Mouse (Mus musculus) lung, postnatal 0 days (tissue): ENCODE results near the gene Arel1. TPM values are rescaled to one million over a fixed set of nuclear protein-coding genes. Genes with fewer than 3 reads are reported as not detected.
A peak's percentile ranks its signal among the peaks of the same experiment; 100 is the strongest.

Experiments
- ATAC-seq: fragments of 200-750 bp; cut with Nextera tagmentation; 2 replicates; pipeline ENCODE4 v1.8.0; 2017; ENCODE audit warnings: moderate library complexity
- DNase-seq: peaks from one replicate; pipeline ENCODE4 v3.0.0-alpha.2; 2016; ENCODE audit warnings: low spot score
- H3K27ac ChIP-seq: fragments of 300-500 bp; sonication (generic); 2 replicates; pipeline ENCODE4 v1.5.1; 2014; ENCODE audit warnings: antibody characterized with exemption, mild to moderate bottlenecking, low read length, mixed read lengths
- H3K27me3 ChIP-seq: fragments of 300-500 bp; sonication (generic); replicated peaks from 2 replicates; pipeline ENCODE4 v1.6.1; 2014; ENCODE audit warnings: low read length, mixed read lengths; ENCODE audit not compliant: insufficient read depth
- H3K36me3 ChIP-seq: fragments of 300-500 bp; sonication (generic); 2 replicates; pipeline ENCODE4 v1.6.1; 2014; ENCODE audit warnings: low read length, mixed read lengths; ENCODE audit not compliant: insufficient read depth
- H3K4me1 ChIP-seq: fragments of 300-500 bp; sonication (generic); 2 replicates; pipeline ENCODE4 v1.6.1; 2014; ENCODE audit warnings: antibody characterized with exemption, low read depth, low read length, mixed read lengths; ENCODE audit not compliant: insufficient read depth
- H3K4me2 ChIP-seq: fragments of 300-500 bp; sonication (generic); replicated peaks from 2 replicates; pipeline ENCODE4 v1.6.1; 2014; ENCODE audit warnings: low read depth, mild to moderate bottlenecking, low read length, moderate library complexity, mixed read lengths
- H3K4me3 ChIP-seq: fragments of 300-500 bp; sonication (generic); 2 replicates; pipeline ENCODE4 v1.5.1; 2014; ENCODE audit warnings: low read depth, low read length
- H3K9ac ChIP-seq: fragments of 300-500 bp; sonication (generic); replicated peaks from 2 replicates; pipeline ENCODE4 v1.6.1; 2014; ENCODE audit warnings: low read depth, mild to moderate bottlenecking
- H3K9me3 ChIP-seq: fragments of 300-500 bp; sonication (generic); 2 replicates; pipeline ENCODE4 v1.6.1; 2016; ENCODE audit warnings: low read length, mixed read lengths
- CTCF ChIP-seq: IDR thresholded peaks from 2 replicates; pipeline ENCODE4 v1.5.1; 2016; ENCODE audit warnings: antibody characterized with exemption, mild to moderate bottlenecking
- EP300 ChIP-seq: IDR thresholded peaks from 2 replicates; pipeline ENCODE4 v1.6.1; 2016; ENCODE audit warnings: antibody characterized with exemption, mild to moderate bottlenecking, control low read depth
- WGBS: fragments of 180-500 bp; shearing (Covaris S2); extraction: QIAGEN DNeasy Blood & Tissue Kit; methylation state at CpG from one replicate; pipeline ENCODE4 v1.1.7; 2014; 5-methylcytosine and 5-hydroxymethylcytosine counted together
- polyA plus RNA-seq: library from polyadenylated mRNA; unstranded; fragments of >200 nt; fragmentation: Nextera tagmentation; extraction: Ambion mirVana; gene quantifications from 2 replicates; pipeline ENCODE4 v1.2.1, GENCODE M21; 2015

Arel1 gene
- polyA plus RNA-seq, 1 experiment from 2014 or later: 7.3 TPM

DNA sequence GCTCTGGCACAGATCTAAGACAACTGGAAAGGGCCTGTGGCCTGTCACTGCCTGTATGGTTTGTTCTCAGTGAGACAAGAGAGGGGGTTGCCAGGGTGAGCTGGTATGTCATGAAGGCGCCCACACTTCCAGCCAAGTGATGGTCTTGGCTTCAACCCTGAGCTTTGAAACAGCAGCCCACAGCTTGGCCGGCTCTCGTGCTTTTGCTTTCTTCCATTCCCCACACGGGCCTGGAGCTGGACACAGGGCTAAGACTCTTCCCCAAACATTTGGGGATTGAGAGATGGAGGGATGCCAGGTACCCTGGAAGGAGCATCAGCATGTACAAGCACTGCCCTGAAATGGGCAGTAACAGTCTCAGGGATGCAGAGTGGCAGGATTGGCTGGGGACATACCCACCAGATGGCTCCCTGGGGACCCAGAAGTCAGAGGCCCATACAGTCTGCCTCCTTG lies 58.0 kb downstream of the Arel1 start:
- ATAC-seq: peak; percentile 39
- H3K36me3 ChIP-seq: no peaks in the 10 kb centered on the region
- H3K9ac ChIP-seq: no peak overlapping the region
- peaks cover 8% of the 10 kb centered on the region; the same call in 1 of the 2 replicates for H3K4me1 ChIP-seq
- no peak overlapping the region for H3K4me2 ChIP-seq
- WGBS: 74% methylated on average over 4 of the region's 4 CpGs
- H3K27me3 ChIP-seq: no peaks in the 10 kb centered on the region
- no peak overlapping the region for H3K27ac ChIP-seq
- H3K9me3 ChIP-seq: no peaks in the 10 kb centered on the region
- H3K4me3 ChIP-seq: no peak overlapping the region
- no peak for TF ChIP-seq EP300
- peak; percentile 28 for DNase-seq

DNA sequence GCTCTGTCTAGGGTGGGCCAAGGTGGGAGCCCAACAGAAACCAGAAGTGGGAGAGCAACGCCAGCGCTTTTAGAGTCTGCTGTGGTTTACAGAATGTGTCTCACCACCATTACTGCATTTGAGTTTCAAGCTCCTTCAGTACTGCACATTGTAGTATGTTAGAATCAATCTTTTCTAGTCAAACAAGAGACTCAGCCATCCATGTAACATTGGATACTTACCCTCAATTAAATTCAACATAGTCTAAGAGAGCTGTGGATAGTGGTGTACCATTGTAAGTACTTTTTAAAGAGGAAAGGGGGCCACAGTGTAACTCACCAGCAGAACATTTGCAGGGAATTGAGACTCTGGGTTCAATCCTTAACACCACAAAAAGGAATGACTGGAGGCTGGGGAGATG lies 59.1 kb downstream of the Arel1 start:
- Histone ChIP-seq H3K4me1 (peaks cover 6% of the 10 kb centered on the region; the same call in 1 of the 2 replicates), H3K9me3 (no peaks in the 10 kb centered on the region), H3K27ac (no peak overlapping the region), H3K27me3 (no peaks in the 10 kb centered on the region), H3K36me3 (no peaks in the 10 kb centered on the region), H3K4me2 (no peak overlapping the region), H3K4me3 (no peak overlapping the region), H3K9ac (no peak overlapping the region)
- 83% methylated on average over 2 of the region's 2 CpGs for WGBS
- no peak for DNase-seq
- TF ChIP-seq CTCF (no peak), EP300 (no peak)
- no peak for ATAC-seq

DNA sequence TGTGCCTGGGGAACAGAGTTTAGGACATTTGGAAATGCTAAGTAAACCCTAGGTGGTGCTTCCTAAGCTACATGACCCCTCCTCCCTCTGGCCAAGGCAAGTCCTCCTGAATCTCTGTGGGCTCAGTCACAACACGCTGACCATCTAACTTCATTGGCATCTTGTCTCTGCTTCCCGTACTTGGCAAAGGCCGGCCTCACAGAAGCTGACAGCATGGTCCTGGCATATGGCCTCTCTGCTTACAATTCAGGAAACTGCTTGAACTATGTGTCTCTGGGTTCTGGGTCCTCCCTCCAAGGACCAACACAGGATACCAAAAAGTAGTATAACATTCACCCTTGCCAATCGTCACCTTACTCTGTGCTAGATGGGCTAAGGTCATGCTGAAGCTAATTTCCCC lies 60.6 kb downstream of the Arel1 start:
- Histone ChIP-seq H3K4me3 (no peak overlapping the region), H3K4me1 (peaks cover 1% of the 10 kb centered on the region; the same call in 1 of the 2 replicates), H3K27ac (no peak overlapping the region), H3K9me3 (no peaks in the 10 kb centered on the region), H3K4me2 (no peak overlapping the region), H3K27me3 (no peaks in the 10 kb centered on the region), H3K9ac (no peak overlapping the region), H3K36me3 (no peaks in the 10 kb centered on the region)
- ATAC-seq: no peak
- DNase-seq: no peak
- TF ChIP-seq EP300: no peak
- WGBS: 85% methylated on average over 4 of the region's 4 CpGs

DNA sequence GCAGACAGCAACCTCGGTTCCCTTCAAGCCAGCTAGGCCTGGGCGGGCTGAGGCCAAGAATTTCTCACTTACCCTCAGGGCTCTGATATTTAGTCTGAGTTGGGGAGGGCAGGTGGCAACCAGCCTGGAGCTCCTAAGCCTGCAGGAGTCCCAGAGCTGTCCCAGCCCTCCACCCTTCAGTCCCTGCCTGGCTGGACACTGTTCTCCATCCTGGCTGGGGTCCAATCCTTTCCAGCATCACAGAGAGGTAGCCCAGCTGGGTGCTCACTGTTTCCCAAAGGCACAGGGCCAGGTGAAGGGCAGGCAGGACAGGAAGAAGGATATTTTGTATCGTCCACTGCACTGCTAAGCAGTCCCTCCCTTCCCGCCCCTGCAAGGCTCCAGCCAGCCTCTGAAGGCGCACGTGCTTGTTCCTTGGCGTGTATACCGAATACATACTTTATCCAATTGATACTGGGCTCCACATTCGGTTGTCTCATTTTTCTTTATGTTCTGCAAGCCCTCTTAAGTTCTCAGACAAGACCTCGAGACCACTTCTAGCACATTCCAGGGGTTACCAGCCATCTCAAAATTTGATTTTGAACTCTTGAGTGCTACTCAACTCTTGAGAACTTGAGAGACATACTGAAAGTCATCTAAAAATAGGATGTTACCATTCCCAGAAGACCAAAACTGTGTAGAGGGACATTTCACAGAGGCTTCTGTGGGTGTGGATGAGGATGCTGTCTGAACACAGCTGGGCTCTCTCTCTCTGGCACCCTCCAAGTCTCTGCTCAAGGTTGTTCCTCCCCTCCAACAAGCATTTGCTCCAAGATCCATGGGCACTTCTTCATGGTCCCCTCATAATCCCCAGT lies 62.8 kb downstream of the Arel1 start:
- H3K4me1 ChIP-seq: no peaks in the 10 kb centered on the region; the same call in 1 of the 2 replicates
- H3K9me3 ChIP-seq: no peaks in the 10 kb centered on the region
- H3K4me2 ChIP-seq: no peak overlapping the region
- peak; percentile 69 for DNase-seq
- peak overlapping the region; percentile 71; the same call in 1 of the 2 replicates for H3K27ac ChIP-seq
- peak; percentile 19; the same call in 1 of the 2 replicates for TF ChIP-seq CTCF
- peak; percentile 84 for TF ChIP-seq EP300
- H3K9ac ChIP-seq: no peak overlapping the region
- ATAC-seq: peak; percentile 81
- no peaks in the 10 kb centered on the region for H3K36me3 ChIP-seq
- H3K4me3 ChIP-seq: no peak overlapping the region
- H3K27me3 ChIP-seq: no peaks in the 10 kb centered on the region
- WGBS: 29% methylated on average over 10 of the region's 10 CpGs

DNA sequence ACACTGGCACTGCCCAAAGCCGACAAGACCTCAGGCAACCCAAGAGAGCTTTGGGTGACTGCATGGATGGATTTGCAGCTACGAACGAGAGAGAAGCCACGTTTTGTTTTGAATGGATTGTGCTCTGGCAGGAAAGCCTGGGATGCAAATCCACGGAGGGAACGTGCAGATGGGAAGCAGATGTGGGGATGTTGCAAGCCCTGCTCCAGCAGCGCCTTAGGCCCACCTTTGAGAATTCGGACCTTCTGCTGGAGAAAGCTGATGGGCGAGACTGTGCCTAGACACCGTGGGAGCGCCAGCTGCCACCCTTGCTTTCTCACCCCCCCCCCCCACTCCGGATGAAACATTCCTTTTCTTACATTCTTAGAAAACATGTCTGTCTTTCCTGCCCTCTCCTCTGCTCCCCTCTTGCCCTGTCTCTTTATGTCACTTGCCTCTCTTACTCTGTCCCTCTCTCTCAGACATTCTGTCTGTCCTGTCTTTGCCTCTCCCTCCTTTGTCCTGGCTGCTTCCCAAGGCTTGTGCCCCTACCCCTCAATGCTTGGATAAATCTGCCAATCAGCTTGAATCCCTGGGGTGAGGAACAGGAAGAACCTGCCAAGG lies 63.6 kb downstream of the Arel1 start:
- TF ChIP-seq EP300: no peak
- no peak for TF ChIP-seq CTCF
- no peaks in the 10 kb centered on the region; the same call in 1 of the 2 replicates for H3K4me1 ChIP-seq
- no peak overlapping the region for H3K4me2 ChIP-seq
- no peaks in the 10 kb centered on the region for H3K9me3 ChIP-seq
- peak; percentile 28; the same call in 1 of the 2 replicates for ATAC-seq
- H3K27me3 ChIP-seq: no peaks in the 10 kb centered on the region
- 62% methylated on average over 12 of the region's 12 CpGs for WGBS
- no peaks in the 10 kb centered on the region for H3K36me3 ChIP-seq
- peak overlapping the region; percentile 71; the same call in 1 of the 2 replicates for H3K27ac ChIP-seq
- no peak for DNase-seq
- no peak overlapping the region for H3K4me3 ChIP-seq
- no peak overlapping the region for H3K9ac ChIP-seq

DNA sequence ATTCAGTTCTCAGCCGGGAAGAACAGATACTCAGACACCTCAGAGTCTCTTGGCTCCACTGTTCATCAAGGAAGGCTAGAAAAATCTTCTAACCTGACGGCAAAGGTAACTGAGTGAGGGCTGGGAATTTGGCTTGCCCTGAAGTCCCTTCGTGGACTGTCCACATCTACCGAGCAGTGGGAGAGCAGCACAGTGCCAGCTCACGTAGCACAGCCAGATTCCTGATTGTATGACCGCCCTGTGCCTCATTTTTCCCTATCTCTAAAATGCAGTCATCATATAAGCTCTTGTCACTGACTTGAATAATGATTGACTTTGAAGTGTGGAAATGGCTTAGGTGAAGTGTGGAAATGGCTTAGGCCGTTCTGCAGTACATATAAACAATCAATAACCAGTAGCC lies 66.3 kb downstream of the Arel1 start:
- ATAC-seq: no peak
- 62% methylated on average over 7 of the region's 7 CpGs for WGBS

More for the DNA sequence above, 66.3 kb downstream of the Arel1 start:
- Histone ChIP-seq H3K4me1 (no peaks in the 10 kb centered on the region; the same call in 1 of the 2 replicates), H3K9ac (no peak overlapping the region), H3K4me3 (no peak overlapping the region), H3K27me3 (no peaks in the 10 kb centered on the region), H3K36me3 (no peaks in the 10 kb centered on the region), H3K4me2 (no peak overlapping the region), H3K27ac (no peak overlapping the region), H3K9me3 (no peaks in the 10 kb centered on the region)
- no peak for TF ChIP-seq CTCF
- TF ChIP-seq EP300: no peak
- DNase-seq: no peak
